Mouse (Mus musculus) WW6 (cell line): ENCODE results near the gene Asap2.

Experiments
- DNase-seq: peaks from one replicate; pipeline ENCODE4 v3.0.0-alpha.2; 2013; ENCODE audit warnings: low read depth, low spot score

The Asap2 gene

GRCm38 (mm10) chr12:21208172-21208795 lies 218.0 kb downstream of the Asap2 start:
- no peak for DNase-seq

- no peak for DNase-seq
Observed at GRCm38 (mm10) chr12:21209273-21209672, 219.0 kb downstream of the Asap2 start.

GRCm38 (mm10) chr12:21212876-21213275 lies 222.6 kb downstream of the Asap2 start:
- DNase-seq: no peak

- DNase-seq: no peak
Observed at GRCm38 (mm10) chr12:21214551-21215165, 224.4 kb downstream of the Asap2 start.

- DNase-seq: no peak
Observed at GRCm38 (mm10) chr12:21217776-21218444, 227.7 kb downstream of the Asap2 start.

- DNase-seq: no peak
Observed at GRCm38 (mm10) chr12:21220596-21220995, 230.3 kb downstream of the Asap2 start.

GRCm38 (mm10) chr12:21223923-21224322 lies 233.7 kb downstream of the Asap2 start:
- peak; percentile 18 for DNase-seq

GRCm38 (mm10) chr12:21225358-21225757 lies 235.1 kb downstream of the Asap2 start:
- DNase-seq: no peak

GRCm38 (mm10) chr12:21226316-21226715 lies 236.1 kb downstream of the Asap2 start:
- DNase-seq: no peak

- DNase-seq: no peak
Observed at GRCm38 (mm10) chr12:21227076-21227980, 237.1 kb downstream of the Asap2 start.

GRCm38 (mm10) chr12:21228650-21229049 lies 238.4 kb downstream of the Asap2 start:
- DNase-seq: no peak

GRCm38 (mm10) chr12:21229076-21229918 lies 239.0 kb downstream of the Asap2 start:
- no peak for DNase-seq

- DNase-seq: no peak
Observed at GRCm38 (mm10) chr12:21233727-21234126, 243.5 kb downstream of the Asap2 start.

- DNase-seq: no peak
Observed at GRCm38 (mm10) chr12:21234560-21234959, 244.3 kb downstream of the Asap2 start.

GRCm38 (mm10) chr12:21241965-21242364 lies 251.7 kb downstream of the Asap2 start:
- no peak for DNase-seq

GRCm38 (mm10) chr12:21244375-21244960 lies 254.2 kb downstream of the Asap2 start:
- DNase-seq: no peak

GRCm38 (mm10) chr12:21247711-21248392 lies 257.6 kb downstream of the Asap2 start:
- no peak for DNase-seq

GRCm38 (mm10) chr12:21260494-21261256 lies 270.4 kb downstream of the Asap2 start:
- DNase-seq: no peak

GRCm38 (mm10) chr12:21261521-21261920 lies 271.3 kb downstream of the Asap2 start:
- no peak for DNase-seq
